15 mouse cellular contexts compared by ENCODE assay signal in the genomic region with DNA sequence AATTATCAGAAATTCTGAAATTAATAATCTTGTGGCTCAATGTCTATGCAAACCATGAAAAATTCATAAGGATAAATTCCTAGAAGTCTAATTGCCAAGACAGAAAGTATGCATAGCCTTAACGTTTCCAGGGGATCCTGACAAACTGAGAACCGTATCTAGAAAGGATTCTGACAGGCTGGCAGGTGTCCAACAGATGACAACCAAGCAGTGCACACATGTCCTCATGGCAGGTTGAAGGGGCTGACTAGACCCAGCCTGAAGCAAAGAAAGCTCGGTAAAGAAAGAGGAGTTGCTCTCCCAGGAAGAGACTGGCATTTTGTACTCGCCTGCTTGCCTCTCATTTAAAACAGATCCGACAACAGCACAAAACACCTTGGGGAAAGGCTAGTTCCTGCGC.
"Had no signal": no experiment of that assay in that cellular context is flagged by ENCODE, and none has a peak within 500 bp of the region (broad histone marks: within the 10 kb centered on the region; RNA-seq: fewer than 3 reads in every experiment).

No protein-coding gene starts in this region.

- H3K4me3 ChIP-seq: kidney, embryonic 15.5 days; limb, embryonic 13.5 days; myocyte; neural tube, embryonic 15.5 days had no signal

- H3K9me3 ChIP-seq: kidney, embryonic 15.5 days; limb, embryonic 13.5 days; neural tube, embryonic 15.5 days had no signal

- H3K9ac ChIP-seq: kidney, embryonic 15.5 days; limb, embryonic 13.5 days; liver, embryonic 14.5 days; neural tube, embryonic 15.5 days had no signal

- H3K27ac ChIP-seq: kidney, embryonic 15.5 days; limb, embryonic 13.5 days; liver, embryonic 14.5 days; neural tube, embryonic 15.5 days had no signal

- DNase-seq: kidney, adult 2 months; kidney, postnatal 14 days; layer of hippocampus, adult 9-11 months; layer of hippocampus, postnatal 36 days; lung, adult 18-20 months; right cerebral cortex, adult 18-20 months; right cerebral cortex, postnatal 4 days; spleen, adult 18-20 months; thymus, adult 2 months; thymus, postnatal 25 days had no signal

- H3K4me2 ChIP-seq: kidney, embryonic 15.5 days; limb, embryonic 13.5 days; neural tube, embryonic 15.5 days had no signal

- H3K36me3 ChIP-seq: kidney, embryonic 15.5 days; limb, embryonic 13.5 days; neural tube, embryonic 15.5 days had no signal

- H3K4me1 ChIP-seq: kidney, embryonic 15.5 days; limb, embryonic 13.5 days; neural tube, embryonic 15.5 days had no signal

- H3K27me3 ChIP-seq: kidney, embryonic 15.5 days; limb, embryonic 13.5 days; neural tube, embryonic 15.5 days had no signal
